Mouse (Mus musculus) bone marrow macrophage, adult 2 months (primary cell): ENCODE results near the gene D430019H16Rik. TPM values are rescaled to one million over a fixed set of nuclear protein-coding genes. Genes with fewer than 3 reads are reported as not detected.

Experiments
- H3K27ac ChIP-seq: 2 replicates; pipeline ENCODE4 v1.5.1; 2012; ENCODE audit warnings: low read depth, low read length; ENCODE audit not compliant: insufficient read depth
- H3K4me1 ChIP-seq: 2 replicates; pipeline ENCODE4 v1.6.1; 2012; ENCODE audit warnings: low read length; ENCODE audit not compliant: control insufficient read depth, insufficient read depth
- H3K4me3 ChIP-seq: 2 replicates; pipeline ENCODE4 v1.5.1; 2012; ENCODE audit warnings: mild to moderate bottlenecking, low read length, moderate library complexity; ENCODE audit not compliant: insufficient read depth
- CTCF ChIP-seq: IDR thresholded peaks from 2 replicates; pipeline ENCODE4 v1.5.1; 2012; ENCODE audit warnings: low read depth, mild to moderate bottlenecking, low read length, moderate library complexity
- POLR2A ChIP-seq: IDR thresholded peaks from 2 replicates; pipeline ENCODE4 v1.6.1; 2012; ENCODE audit warnings: mild to moderate bottlenecking, low read depth, low read length, borderline replicate concordance
- polyA plus RNA-seq: library from polyadenylated mRNA; stranded (reverse); fragments of >200 nt; gene quantifications from 2 replicates; pipeline ENCODE4 v1.2.4, GENCODE M21; 2012; ENCODE audit not compliant: missing spikeins, insufficient read depth, insufficient read length

D430019H16Rik gene
- polyA plus RNA-seq, result not detected in 2 replicates

GRCm38 (mm10) chr12:105453670-105454257 lies at the start of gene D430019H16Rik:
Gene D430019H16Rik (plus strand): TSS chr12:105453856.
- Histone ChIP-seq H3K4me1 (no peaks in the 10 kb centered on the region), H3K4me3 (no peak within 1 kb of the TSS), H3K27ac (no peak within 1 kb of the TSS)
- no peak for TF ChIP-seq CTCF
- no peak for TF ChIP-seq POLR2A

GRCm38 (mm10) chr12:105406008-105406407 lies 47.6 kb upstream of the D430019H16Rik start:
- Histone ChIP-seq H3K4me3 (no peak overlapping the region), H3K4me1 (no peaks in the 10 kb centered on the region), H3K27ac (no peak overlapping the region)
- TF ChIP-seq CTCF (no peak), POLR2A (no peak)

GRCm38 (mm10) chr12:105413909-105414308 lies 39.7 kb upstream of the D430019H16Rik start:
- no peak overlapping the region for H3K4me3 ChIP-seq
- TF ChIP-seq POLR2A, result no peak
- no peak for TF ChIP-seq CTCF

GRCm38 (mm10) chr12:105420476-105420875 lies 33.2 kb upstream of the D430019H16Rik start:
- no peaks in the 10 kb centered on the region for H3K4me1 ChIP-seq
- no peak overlapping the region for H3K27ac ChIP-seq
- TF ChIP-seq CTCF (no peak), POLR2A (no peak)
- H3K4me3 ChIP-seq, result no peak overlapping the region

More at GRCm38 (mm10) chr12:105413909-105414308, 39.7 kb upstream of the D430019H16Rik start:
- Histone ChIP-seq H3K4me1 (no peaks in the 10 kb centered on the region), H3K27ac (no peak overlapping the region)

- H3K4me1 ChIP-seq, result no peaks in the 10 kb centered on the region
- no peak overlapping the region for H3K27ac ChIP-seq
- no peak for TF ChIP-seq CTCF
- no peak for TF ChIP-seq POLR2A
- no peak overlapping the region for H3K4me3 ChIP-seq
Measured at GRCm38 (mm10) chr12:105426541-105426940, 27.1 kb upstream of the D430019H16Rik start.

GRCm38 (mm10) chr12:105427039-105427757 lies 26.5 kb upstream of the D430019H16Rik start:
- H3K4me3 ChIP-seq, result no peak overlapping the region

GRCm38 (mm10) chr12:105431872-105432271 lies 21.8 kb upstream of the D430019H16Rik start:
- H3K4me1 ChIP-seq, result no peaks in the 10 kb centered on the region

More at GRCm38 (mm10) chr12:105427039-105427757, 26.5 kb upstream of the D430019H16Rik start:
- Histone ChIP-seq H3K4me1 (no peaks in the 10 kb centered on the region), H3K27ac (no peak overlapping the region)
- TF ChIP-seq CTCF (no peak), POLR2A (no peak)

GRCm38 (mm10) chr12:105432807-105433206 lies 20.8 kb upstream of the D430019H16Rik start:
- TF ChIP-seq CTCF, result no peak
- no peak for TF ChIP-seq POLR2A
- Histone ChIP-seq H3K4me1 (no peaks in the 10 kb centered on the region), H3K27ac (no peak overlapping the region), H3K4me3 (no peak overlapping the region)

More at GRCm38 (mm10) chr12:105431872-105432271, 21.8 kb upstream of the D430019H16Rik start:
- TF ChIP-seq POLR2A (no peak), CTCF (no peak)
- H3K27ac ChIP-seq, result no peak overlapping the region
- H3K4me3 ChIP-seq, result no peak overlapping the region

- H3K4me1 ChIP-seq, result no peaks in the 10 kb centered on the region
- no peak overlapping the region for H3K27ac ChIP-seq
- no peak for TF ChIP-seq CTCF
- TF ChIP-seq POLR2A, result no peak
- H3K4me3 ChIP-seq, result no peak overlapping the region
Measured at GRCm38 (mm10) chr12:105438259-105438658, 15.4 kb upstream of the D430019H16Rik start.

- no peaks in the 10 kb centered on the region for H3K4me1 ChIP-seq
- H3K27ac ChIP-seq, result no peak overlapping the region
- no peak for TF ChIP-seq POLR2A
- no peak for TF ChIP-seq CTCF
- no peak overlapping the region for H3K4me3 ChIP-seq
Measured at GRCm38 (mm10) chr12:105439976-105440375, 13.7 kb upstream of the D430019H16Rik start.
